Comparison of ENCODE assay signal across 12 mouse cellular contexts in the genomic region with DNA sequence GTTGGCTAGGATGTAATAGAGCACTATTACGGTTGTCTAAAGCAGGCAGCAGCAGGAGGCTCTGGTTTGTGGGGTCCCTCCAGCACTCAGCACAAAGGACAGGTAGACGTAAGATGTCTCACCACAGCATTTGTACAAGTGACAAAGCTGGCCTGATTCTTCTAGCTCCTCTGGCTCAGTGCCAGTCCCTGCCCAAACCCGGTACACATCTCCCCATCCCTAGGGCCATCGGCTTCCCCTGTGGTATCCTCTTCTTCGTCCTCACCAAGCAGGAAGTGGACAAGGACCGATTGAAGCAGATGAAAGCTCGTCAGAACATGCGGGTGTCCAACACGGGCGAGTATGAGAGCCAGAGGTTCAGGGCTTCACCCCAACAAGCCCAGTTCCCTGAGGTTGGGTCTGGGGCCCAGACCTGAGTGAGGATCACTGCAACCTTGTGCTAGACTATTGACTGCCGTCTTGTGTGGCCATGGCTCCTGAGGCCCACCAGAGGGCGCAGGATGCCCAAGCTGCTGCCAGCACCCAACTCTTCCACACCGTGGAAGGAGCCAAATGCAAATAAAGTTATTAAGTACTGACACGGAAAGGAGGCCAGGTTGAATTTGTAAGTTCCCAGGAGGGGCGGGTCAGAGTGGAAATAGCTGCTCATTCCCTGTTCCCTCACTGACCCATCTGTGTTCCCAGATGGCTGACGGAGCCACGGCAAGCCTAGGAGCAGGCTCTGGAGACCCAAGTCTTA. TPM values are rescaled to one million over a fixed set of nuclear protein-coding genes. Genes with fewer than 3 reads are reported as not detected.
DNase-seq lines count a peak whose midpoint lies in the region; ATAC-seq and TF ChIP-seq lines count a peak whose summit lies in the region.
"Not testable (repeated sequence)": the region's sequence is repeated elsewhere in the genome, so short reads cannot be mapped to it uniquely, and the experiment has no call there.
"Had no signal": no experiment of that assay in that cellular context is flagged by ENCODE, and none has a peak within 500 bp of the region (broad histone marks: within the 10 kb centered on the region; RNA-seq: fewer than 3 reads in every experiment).

No protein-coding gene starts in this region.

- H3K36me3 ChIP-seq in G1E (replicated peaks) = peaks cover 70% of the 10 kb centered on the region
- H3K36me3 ChIP-seq in liver, embryonic 15.5 days (replicated peaks) = peaks cover 52% of the 10 kb centered on the region
- peaks cover 17% of the 10 kb centered on the region for H3K36me3 ChIP-seq in midbrain, embryonic 14.5 days (ENCODE audit: control insufficient read depth, insufficient read depth, low read length)
- peaks cover 50% of the 10 kb centered on the region for H3K36me3 ChIP-seq in small intestine, adult 2 months (ENCODE audit: control insufficient read depth, insufficient read depth, low read length)

- peaks cover 57% of the 10 kb centered on the region for H3K4me1 ChIP-seq in G1E (ENCODE audit: insufficient read depth, low read depth, low read length)
- H3K4me1 ChIP-seq in cerebellum, adult 2 months (ENCODE audit: control insufficient read depth, insufficient read depth, low read length) = peaks cover 30% of the 10 kb centered on the region
- peaks cover 59% of the 10 kb centered on the region for H3K4me1 ChIP-seq in liver, embryonic 15.5 days (replicated peaks)
- peaks cover 13% of the 10 kb centered on the region for H3K4me1 ChIP-seq in midbrain, embryonic 14.5 days (ENCODE audit: control insufficient read depth, insufficient read depth, low read length)
- H3K4me1 ChIP-seq in small intestine, adult 2 months (ENCODE audit: control insufficient read depth, insufficient read depth, insufficient read length, low read length) = not testable (repeated sequence)

- WGBS in cerebellum, adult 2 months = 32% methylated on average over 16 of the region's 17 CpGs
- WGBS in liver, embryonic 15.5 days (ENCODE audit: insufficient replicate concordance) = 52% methylated on average over 15 of the region's 17 CpGs
- WGBS in midbrain, embryonic 14.5 days = 57% methylated on average over 15 of the region's 17 CpGs
- WGBS in small intestine, adult 2 months = 44% methylated on average over 16 of the region's 17 CpGs

- not testable (repeated sequence) for H3K9ac ChIP-seq in liver, embryonic 15.5 days; midbrain, embryonic 14.5 days (replicated peaks; ENCODE audit: low read length)

- not testable (repeated sequence) for DNase-seq in G1E (ENCODE audit: low spot score)
- DNase-seq in cerebellum, adult 2 months = peak; percentile 59 to 61
- DNase-seq in kidney, adult 11 months = peak; percentile 46
- peak; percentile 29 for DNase-seq in midbrain, embryonic 14.5 days

- peak; percentile 34; the same call in 1 of the 2 replicates for TF ChIP-seq CTCF in G1E (IDR thresholded peaks at IDR 0.05; ENCODE audit: low read depth, low read length)
- TF ChIP-seq CTCF in cerebellum, adult 2 months (IDR thresholded peaks at IDR 0.05; ENCODE audit: borderline replicate concordance, insufficient read depth, low read depth, low read length) = peak; percentile 43
- peak; percentile 20; the same call in 1 of the 2 replicates for TF ChIP-seq CTCF in small intestine, adult 2 months (IDR thresholded peaks at IDR 0.05; ENCODE audit: extremely low read depth, insufficient read length, insufficient replicate concordance, low read depth, low read length)

- H3K27me3 ChIP-seq in G1E (ENCODE audit: insufficient read depth, low read length); cerebellum, adult 2 months (ENCODE audit: control insufficient read depth, insufficient read depth, low read length); liver, embryonic 15.5 days; midbrain, embryonic 14.5 days (ENCODE audit: control insufficient read depth, insufficient read depth, low read length); small intestine, adult 2 months (ENCODE audit: control insufficient read depth, insufficient read depth, low read length): not testable (repeated sequence)

- H3K9me3 ChIP-seq in G1E (replicated peaks); liver, embryonic 15.5 days (replicated peaks); midbrain, embryonic 14.5 days (ENCODE audit: control insufficient read depth, low read length): not testable (repeated sequence)

- not testable (repeated sequence) for H3K4me3 ChIP-seq in G1E (ENCODE audit: low read depth, low read length); cerebellum, adult 2 months (replicated peaks; ENCODE audit: insufficient read depth, low read depth, low read length); liver, embryonic 15.5 days (replicated peaks); midbrain, embryonic 14.5 days (replicated peaks; ENCODE audit: low read depth, low read length); small intestine, adult 2 months (ENCODE audit: low read depth, low read length)

- H3K4me2 ChIP-seq in liver, embryonic 15.5 days; midbrain, embryonic 14.5 days (ENCODE audit: low read length): not testable (repeated sequence)

- not testable (repeated sequence) for TF ChIP-seq POLR2A in cerebellum, adult 2 months (IDR thresholded peaks at IDR 0.05; ENCODE audit: borderline replicate concordance, insufficient read depth, low read length); small intestine, adult 2 months (IDR thresholded peaks at IDR 0.05; ENCODE audit: low read depth, low read length)

- not testable (repeated sequence) for H3K27ac ChIP-seq in cerebellum, adult 2 months (ENCODE audit: insufficient read depth, low read length); midbrain, embryonic 14.5 days (replicated peaks; ENCODE audit: low read depth, low read length)
- H3K27ac ChIP-seq in liver, embryonic 15.5 days (replicated peaks) = 0 out of 2 replicates have a peak overlapping the region, but pooled peaks have one; percentile 16
- H3K27ac ChIP-seq in small intestine, adult 2 months (ENCODE audit: insufficient read depth, low read depth, low read length) = 0 out of 2 replicates have a peak overlapping the region, but pooled peaks have one; percentile 7

- ATAC-seq in G1E (ENCODE audit: extremely low read depth, insufficient number of reproducible peaks, low FRiP score, poor library complexity, severe bottlenecking); liver, embryonic 15.5 days (ENCODE audit: insufficient read depth); midbrain, embryonic 14.5 days (ENCODE audit: low FRiP score, low TSS enrichment): not testable (repeated sequence)
- ATAC-seq in frontal cortex, adult (ENCODE audit: low TSS enrichment) = 0 out of 2 replicates have a peak, but pooled peaks have one; percentile 11

RNA-seq across cellular contexts. Expression of a gene that starts 2.3 kb away (rescaled TPM):
- 27.7 and 58.4 TPM in 2 replicates for total RNA-seq in G1E (2014; fragmentation: Nextera tagmentation)
- total RNA-seq in G1E (2017) = 30.5 and 37.9 TPM in 2 replicates
- 186 and 219 TPM in 2 replicates for polyA plus RNA-seq in G1E (2012)
- polyA plus RNA-seq in cerebellum, adult 2 months (2012; rRNA removed) = 185 and 201 TPM in 2 replicates
- 32.0 and 34.7 TPM in 2 replicates for polyA plus RNA-seq in liver, embryonic 15.5 days (2015; fragmentation: Nextera tagmentation; extraction: Ambion mirVana)
- 99.0 and 107 TPM in 2 replicates for polyA plus RNA-seq in midbrain, embryonic 14.5 days (2014; fragmentation: Nextera tagmentation; extraction: Ambion mirVana)
- 36.9 and 62.6 TPM in 2 replicates for polyA plus RNA-seq in small intestine, adult 2 months (2012; rRNA removed)

RNA-seq across cellular contexts. Expression of a gene that starts 2.5 kb away (rescaled TPM):
- total RNA-seq in G1E (2014; fragmentation: Nextera tagmentation) = 54.8 and 63.5 TPM in 2 replicates
- 127 and 129 TPM in 2 replicates for total RNA-seq in G1E (2017)
- 250 and 265 TPM in 2 replicates for polyA plus RNA-seq in G1E (2012)
- polyA plus RNA-seq in cerebellum, adult 2 months (2012; rRNA removed) = 186 and 198 TPM in 2 replicates
- 93.1 and 113 TPM in 2 replicates for polyA plus RNA-seq in liver, embryonic 15.5 days (2015; fragmentation: Nextera tagmentation; extraction: Ambion mirVana)
- polyA plus RNA-seq in midbrain, embryonic 14.5 days (2014; fragmentation: Nextera tagmentation; extraction: Ambion mirVana) = 184 and 205 TPM in 2 replicates
- polyA plus RNA-seq in small intestine, adult 2 months (2012; rRNA removed) = 81.6 and 160 TPM in 2 replicates

RNA-seq across cellular contexts. Expression of a gene that starts 8.7 kb away (rescaled TPM):
- total RNA-seq in G1E (2014; fragmentation: Nextera tagmentation) (not detected in 2 replicates), G1E (2017) (0.11 TPM in 1 of 2 replicates, not detected in the other)
- not detected in 2 replicates for polyA plus RNA-seq in G1E (2012)
- polyA plus RNA-seq in cerebellum, adult 2 months (2012; rRNA removed) = not detected in 2 replicates
- polyA plus RNA-seq in liver, embryonic 15.5 days (2015; fragmentation: Nextera tagmentation; extraction: Ambion mirVana) = 0.29 and 0.68 TPM in 2 replicates
- polyA plus RNA-seq in midbrain, embryonic 14.5 days (2014; fragmentation: Nextera tagmentation; extraction: Ambion mirVana) = 0.27 and 0.39 TPM in 2 replicates
- 1.8 and 3.1 TPM in 2 replicates for polyA plus RNA-seq in small intestine, adult 2 months (2012; rRNA removed)
- total RNA-seq: adrenal gland, postnatal 36 days; gastrocnemius, adult 8-10 months; left cerebral cortex, postnatal 14 days had no signal
- polyA plus RNA-seq: hindbrain, embryonic 11.5 days; macrophage had no signal

RNA-seq across cellular contexts. Expression of a gene that starts 18.4 kb away (rescaled TPM):
- total RNA-seq in G1E (2014; fragmentation: Nextera tagmentation) = 18.7 and 19.8 TPM in 2 replicates
- total RNA-seq in G1E (2017) = 19.7 and 26.0 TPM in 2 replicates
- polyA plus RNA-seq in G1E (2012) = 110 and 115 TPM in 2 replicates
- 56.1 and 58.2 TPM in 2 replicates for polyA plus RNA-seq in cerebellum, adult 2 months (2012; rRNA removed)
- 15.4 and 18.7 TPM in 2 replicates for polyA plus RNA-seq in liver, embryonic 15.5 days (2015; fragmentation: Nextera tagmentation; extraction: Ambion mirVana)
- polyA plus RNA-seq in midbrain, embryonic 14.5 days (2014; fragmentation: Nextera tagmentation; extraction: Ambion mirVana) = 3.8 and 5.6 TPM in 2 replicates
- 497 and 689 TPM in 2 replicates for polyA plus RNA-seq in small intestine, adult 2 months (2012; rRNA removed)

RNA-seq across cellular contexts. Expression of a gene that starts 51.2 kb away (rescaled TPM):
- total RNA-seq in G1E (2014; fragmentation: Nextera tagmentation) (876 and 934 TPM in 2 replicates), G1E (2017) (647 and 716 TPM in 2 replicates)
- 746 and 964 TPM in 2 replicates for polyA plus RNA-seq in G1E (2012)
- 146 and 151 TPM in 2 replicates for polyA plus RNA-seq in cerebellum, adult 2 months (2012; rRNA removed)
- polyA plus RNA-seq in liver, embryonic 15.5 days (2015; fragmentation: Nextera tagmentation; extraction: Ambion mirVana) = 176 and 191 TPM in 2 replicates
- 322 and 338 TPM in 2 replicates for polyA plus RNA-seq in midbrain, embryonic 14.5 days (2014; fragmentation: Nextera tagmentation; extraction: Ambion mirVana)
- 110 and 323 TPM in 2 replicates for polyA plus RNA-seq in small intestine, adult 2 months (2012; rRNA removed)
